Mouse (Mus musculus) retina, postnatal 1 day (tissue): ENCODE results near the gene Npw.
"Not testable (repeated sequence)": the region's sequence is repeated elsewhere in the genome, so short reads cannot be mapped to it uniquely, and the experiment has no call there.

Experiments
- DNase-seq: peaks from one replicate; pipeline ENCODE4 v3.0.0-alpha.2; 2012

Npw gene

GRCm38 (mm10) chr17:24670246-24670844 is 12.1 kb upstream of the Npw start:
- DNase-seq, result no peak

GRCm38 (mm10) chr17:24669545-24670245 is 11.4 kb upstream of the Npw start, which contains the start of gene Zfp598:
Zfp598 (plus strand) TSS chr17:24669687.
- peak; percentile 95 for DNase-seq

DNA sequence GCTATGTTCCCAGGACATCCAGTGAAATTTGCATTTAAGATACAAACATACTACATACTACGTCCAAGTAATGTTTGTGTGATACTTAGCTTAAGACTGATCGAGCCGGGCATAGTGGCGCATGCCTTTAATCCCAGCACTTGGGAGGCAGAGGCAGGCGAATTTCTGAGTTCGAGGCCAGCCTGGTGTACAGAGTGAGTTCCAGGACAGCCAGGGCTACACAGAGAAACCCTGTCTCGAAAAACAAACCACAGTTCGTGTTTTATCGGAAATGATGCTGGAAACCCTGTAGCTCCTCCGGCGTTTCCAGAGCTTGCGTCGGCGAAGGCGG is 10.9 kb upstream of the Npw start:
- not testable (repeated sequence) for DNase-seq

- DNase-seq, result peak; percentile 72
Measured at GRCm38 (mm10) chr17:24667416-24667815, 9.2 kb upstream of the Npw start.

GRCm38 (mm10) chr17:24667011-24667410 is 8.8 kb upstream of the Npw start:
- DNase-seq, result not testable (repeated sequence)

DNA sequence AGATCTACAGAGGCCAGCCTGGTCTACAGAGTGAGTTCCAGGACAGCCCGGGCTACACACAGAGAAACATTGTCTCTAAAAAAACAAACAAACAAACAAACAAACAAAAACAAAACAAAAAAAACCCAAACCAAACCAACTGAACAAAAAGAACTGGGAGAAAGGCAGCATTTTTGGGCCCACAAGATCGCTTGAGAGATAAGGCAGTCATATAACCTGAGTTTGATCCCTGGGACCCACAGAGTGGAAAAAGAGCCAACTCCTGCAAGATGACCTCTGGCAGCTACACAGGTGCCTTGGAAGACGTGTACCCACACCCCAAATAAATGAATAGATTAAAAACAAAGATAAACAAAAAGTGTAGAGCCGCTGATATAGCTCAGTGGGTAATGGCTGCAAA is 3.3 kb downstream of the Npw start:
- DNase-seq, result no peak

GRCm38 (mm10) chr17:24653967-24654710 is 4.1 kb downstream of the Npw start:
- DNase-seq, result peak; percentile 84

GRCm38 (mm10) chr17:24651835-24652234 is 6.4 kb downstream of the Npw start:
- no peak for DNase-seq

- DNase-seq, result no peak
Measured at GRCm38 (mm10) chr17:24650766-24651165, 7.5 kb downstream of the Npw start.

DNA sequence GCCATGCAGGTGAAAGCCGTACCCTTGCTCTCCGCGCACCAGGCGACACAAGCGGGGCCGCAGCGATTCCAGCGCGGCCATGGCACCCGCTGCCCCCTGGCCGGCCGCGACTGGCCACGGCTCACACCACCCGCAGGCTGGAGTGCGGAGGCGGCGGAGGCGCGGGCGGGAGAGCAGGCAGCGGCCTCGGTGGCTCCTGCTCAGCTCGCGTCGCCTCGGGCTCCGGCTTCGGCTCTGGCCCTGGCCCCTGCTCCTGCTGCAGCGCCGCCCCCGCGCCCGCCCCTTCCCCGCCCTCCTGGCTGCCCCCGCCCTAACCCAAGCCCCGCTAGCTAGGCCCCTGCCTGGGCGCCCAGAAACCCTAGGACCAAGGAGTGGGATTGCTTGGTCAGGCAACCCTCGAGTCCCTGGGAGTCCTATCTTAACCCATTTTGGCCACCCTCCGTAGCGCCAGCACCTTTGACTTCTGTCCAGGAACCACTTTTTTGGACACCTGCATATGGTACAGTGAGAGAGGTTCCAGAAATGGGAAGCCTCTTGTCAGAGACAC is 8.1 kb downstream of the Npw start, which contains the start of gene Slc9a3r2:
Slc9a3r2 (minus strand) TSS at position 258 of the 547 bp plus-strand sequence.
- peak; percentile 71 for DNase-seq

GRCm38 (mm10) chr17:24649581-24650069 is 8.6 kb downstream of the Npw start:
- DNase-seq, result peak; percentile 55

GRCm38 (mm10) chr17:24648731-24649377 is 9.4 kb downstream of the Npw start:
- DNase-seq, result no peak

DNA sequence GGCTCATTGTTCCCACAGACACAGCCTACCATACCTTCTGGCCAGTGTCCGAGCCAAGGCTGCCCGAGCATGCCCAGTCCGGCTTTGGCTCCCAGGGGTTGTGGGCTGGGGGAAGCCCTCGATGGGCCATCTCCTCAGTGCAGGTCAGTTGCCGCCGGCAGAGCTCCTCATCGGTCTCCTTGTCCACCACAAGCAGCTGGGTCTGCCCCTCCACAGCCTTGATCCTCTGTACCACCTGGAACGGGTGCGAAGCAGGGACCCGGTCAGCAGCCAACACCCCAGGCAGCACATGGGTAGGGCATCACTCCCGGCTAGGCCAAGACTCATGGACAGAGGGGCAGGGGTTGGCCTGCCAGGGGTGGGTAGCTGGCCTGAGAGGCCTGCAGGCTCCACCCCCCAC is 10.8 kb downstream of the Npw start:
- DNase-seq, result no peak

- no peak for DNase-seq
Measured at GRCm38 (mm10) chr17:24646381-24646780, 11.9 kb downstream of the Npw start.

DNA sequence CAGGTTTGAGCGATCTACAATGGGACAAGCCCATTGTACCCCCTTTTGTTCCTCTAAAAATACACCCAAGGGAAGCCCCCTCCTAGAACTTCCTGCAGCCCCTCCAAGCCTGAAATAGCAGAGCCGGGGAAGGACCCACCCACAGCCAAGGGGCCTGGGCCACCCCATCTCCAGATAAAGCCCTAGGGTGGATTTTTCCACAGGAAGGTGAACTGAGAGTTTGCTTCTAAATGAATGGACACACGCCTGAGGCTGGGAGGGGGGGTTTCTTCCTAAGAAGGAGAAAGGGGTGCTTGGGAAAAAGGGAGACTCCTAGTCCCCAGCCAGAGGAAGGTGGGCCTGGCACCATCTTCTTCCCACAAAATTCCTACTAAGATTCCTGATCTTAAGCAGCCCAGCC is 12.3 kb downstream of the Npw start:
- no peak for DNase-seq

GRCm38 (mm10) chr17:24644875-24645721 is 13.2 kb downstream of the Npw start:
- DNase-seq, result no peak

GRCm38 (mm10) chr17:24644030-24644715 is 14.1 kb downstream of the Npw start:
- no peak for DNase-seq

DNA sequence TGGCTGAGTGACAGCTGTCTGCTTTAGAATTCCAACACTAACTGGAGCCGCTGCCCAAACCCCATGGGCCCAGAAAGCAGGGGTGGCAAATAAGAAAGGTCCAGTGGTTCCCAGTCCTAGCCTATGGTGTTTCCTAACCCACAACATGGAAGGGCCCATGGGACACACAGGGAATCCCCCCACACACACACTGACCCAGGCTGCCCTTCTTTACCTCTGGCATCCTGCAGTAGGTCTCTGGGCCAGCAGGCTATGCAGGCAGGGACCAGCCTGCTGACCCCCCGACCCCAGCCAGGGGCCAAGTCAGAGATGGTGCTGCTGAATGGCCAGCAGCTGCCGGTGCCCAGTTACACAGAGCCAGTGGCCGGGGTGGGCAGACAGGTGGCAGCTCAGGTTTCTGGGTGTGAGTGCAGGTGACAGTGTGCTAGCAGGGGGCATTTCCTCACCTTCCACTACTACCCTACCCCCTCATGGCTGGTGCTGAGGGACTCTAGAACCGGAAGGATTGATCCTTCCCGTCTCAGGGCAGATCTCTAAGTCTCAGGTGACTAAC is 15.4 kb downstream of the Npw start:
- no peak for DNase-seq

GRCm38 (mm10) chr17:24641944-24642343 is 16.3 kb downstream of the Npw start:
- no peak for DNase-seq

GRCm38 (mm10) chr17:24640581-24640980 is 17.7 kb downstream of the Npw start:
- DNase-seq, result no peak

DNA sequence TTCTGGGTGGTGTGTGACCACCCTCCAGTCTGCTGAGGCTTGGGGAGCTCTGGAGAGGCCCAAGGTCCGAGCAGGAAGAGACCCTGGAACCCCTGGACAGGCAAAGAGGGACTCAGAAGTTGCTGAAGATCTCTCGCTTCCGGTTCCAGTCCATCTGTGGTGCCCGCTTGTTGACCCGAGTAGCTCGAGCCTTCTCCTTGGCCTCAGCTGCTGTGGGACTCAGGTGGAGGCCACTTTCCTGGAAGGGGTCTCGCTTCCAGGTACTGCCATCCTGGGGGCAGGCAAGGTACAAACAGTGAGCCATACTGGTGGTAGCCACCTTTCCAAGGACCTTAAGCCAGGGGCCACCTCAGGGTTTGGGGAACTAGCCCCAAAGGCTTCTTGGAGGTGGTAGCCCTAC is 18.1 kb downstream of the Npw start:
- no peak for DNase-seq
